In the genomic region with DNA sequence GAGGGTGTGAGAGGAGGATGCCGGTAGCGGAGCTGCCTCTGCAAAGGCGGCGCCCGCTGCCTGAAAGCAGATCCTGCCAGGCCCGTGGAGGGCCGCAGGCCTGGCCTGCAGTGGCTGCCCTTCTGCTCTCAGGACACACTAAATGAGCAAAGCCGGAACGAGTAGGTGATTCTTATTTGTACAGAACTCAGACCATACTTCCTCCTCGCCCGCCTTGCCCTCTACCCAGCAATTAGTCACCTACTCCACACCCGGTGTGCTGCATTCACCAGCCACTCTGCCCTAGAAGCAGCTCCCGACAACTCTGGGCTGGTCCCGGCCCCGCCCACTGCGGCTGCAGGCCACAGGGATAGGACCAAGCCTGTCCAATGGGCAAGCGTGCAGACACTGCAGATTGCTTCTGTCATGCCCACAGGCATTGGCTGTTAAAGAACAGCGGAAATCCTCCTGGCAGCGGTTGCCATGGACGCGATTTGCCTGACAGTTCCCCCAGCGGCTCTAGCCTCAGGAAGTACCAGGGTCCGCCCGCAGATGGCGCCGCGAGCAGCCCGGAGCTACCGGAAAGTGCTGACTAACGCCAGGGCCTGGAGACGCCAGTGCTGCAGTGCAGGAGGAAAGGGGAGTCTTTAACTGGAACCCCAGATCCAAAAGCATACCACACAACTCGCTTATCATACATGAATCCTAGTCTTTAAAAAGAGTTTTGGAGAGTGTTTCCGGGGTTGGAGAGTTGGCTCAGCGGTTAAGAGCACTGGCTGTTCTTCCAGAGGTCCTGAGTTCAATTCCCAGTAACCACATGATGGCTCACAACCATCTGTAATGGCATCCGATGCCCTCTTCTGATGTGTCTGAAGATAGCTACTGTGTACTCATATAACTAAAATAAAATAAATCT, we compare ENCODE assay signal across 8 mouse cellular contexts. TPM values are rescaled to one million over a fixed set of nuclear protein-coding genes. Genes with fewer than 3 reads are reported as not detected.
DNase-seq lines count a peak whose midpoint lies in the region; ATAC-seq lines count a peak whose summit lies in the region.

No protein-coding gene starts in this region.

- 4% methylated on average over 35 of the region's 35 CpGs for WGBS in hindbrain, embryonic 16.5 days
- 3% methylated on average over 35 of the region's 35 CpGs for WGBS in macrophage (ENCODE audit: missing documents)

- H3K9ac ChIP-seq in hindbrain, embryonic 16.5 days (ENCODE audit: low read depth, low read length), result peak overlapping the region; percentile 68

- no peaks in the 10 kb centered on the region for H3K9me3 ChIP-seq in hindbrain, embryonic 16.5 days (ENCODE audit: control insufficient read depth, low read length)

- peaks cover 9% of the 10 kb centered on the region for H3K4me1 ChIP-seq in hindbrain, embryonic 16.5 days (ENCODE audit: control insufficient read depth, insufficient read depth, low read depth, low read length)

- peak overlapping the region; percentile 73 for H3K4me2 ChIP-seq in hindbrain, embryonic 16.5 days (ENCODE audit: low read length)

- H3K4me3 ChIP-seq in hindbrain, embryonic 16.5 days (ENCODE audit: low read length), result peak overlapping the region; percentile 45
- peak overlapping the region; percentile 35 for H3K4me3 ChIP-seq in macrophage (ENCODE audit: inconsistent target)

- no peaks in the 10 kb centered on the region for H3K79me2 ChIP-seq in macrophage (ENCODE audit: inconsistent target)

- peak; percentile 100 for ATAC-seq in hindbrain, embryonic 16.5 days

- peak; percentile 95 for DNase-seq in WW6 (ENCODE audit: low read depth, low spot score)
- DNase-seq in cerebellum, postnatal 4 days (ENCODE audit: low spot score in 2 of 2), result peak; percentile 100
- DNase-seq in gastrocnemius, adult 18-20 months (ENCODE audit: low spot score), result peak; percentile 100
- peak; percentile 100 for DNase-seq in left cerebral cortex, adult 18-20 months (ENCODE audit: low spot score in 2 of 2)
- DNase-seq in right cerebral cortex, adult 18-20 months, result peak; percentile 100
- DNase-seq in urinary bladder, postnatal 10 days (ENCODE audit: low spot score), result peak; percentile 99

- H3K27me3 ChIP-seq in hindbrain, embryonic 16.5 days (replicated peaks; ENCODE audit: control insufficient read depth, insufficient read depth, low read length), result no peaks in the 10 kb centered on the region

- peaks cover 6% of the 10 kb centered on the region for H3K36me3 ChIP-seq in hindbrain, embryonic 16.5 days (ENCODE audit: control insufficient read depth, insufficient read depth, low read length)
- no peaks in the 10 kb centered on the region for H3K36me3 ChIP-seq in macrophage (ENCODE audit: inconsistent target)

- H3K27ac ChIP-seq in hindbrain, embryonic 16.5 days (ENCODE audit: low read depth, low read length), result peak overlapping the region; percentile 88
- 0 out of 2 replicates have a peak overlapping the region, but pooled peaks have one; percentile 13 for H3K27ac ChIP-seq in macrophage

RNA-seq across cellular contexts. Expression of a gene that starts 21.2 kb away (rescaled TPM):
- 10 to 100 TPM; 37.3 to 43.7 TPM for total RNA-seq in gastrocnemius, adult 18-20 months (2021)
- polyA plus RNA-seq in hindbrain, embryonic 16.5 days (2015; fragmentation: Nextera tagmentation; extraction: Ambion mirVana), result 8.3 and 14.6 TPM in 2 replicates
- 100 to 1,000 TPM; 108 TPM for total RNA-seq in left cerebral cortex, adult 18-20 months (2021)
- 10 to 100 TPM; 22.0 to 59.6 (median 36.4) TPM for total RNA-seq in macrophage (2018; cell fraction: chromatin; rRNA removed)
- total RNA-seq in macrophage (2018; cell fraction: cytosol; rRNA removed), result 10 to 100 TPM; 50.4 to 74.7 (median 61.7) TPM
- 10 to 100 TPM; 32.4 to 71.4 (median 47.8) TPM for total RNA-seq in macrophage (2018; cell fraction: nucleus; rRNA removed)
- 53.2 to 67.5 TPM (median 59.0 TPM) in 3 replicates for polyA plus RNA-seq in macrophage (2018)

Comparison
In these comparisons a context has a peak if more than half of its experiments do, and no peak if none do; other contexts are left out.
1. Peak in every context shown above with its lines: DNase-seq, ATAC-seq, H3K4me3 ChIP-seq and H3K27ac ChIP-seq.